Mouse (Mus musculus) embryonic facial prominence, embryonic 10.5 days (tissue): Measurements from ENCODE around the gene Slc2a3. TPM values are rescaled to one million over a fixed set of nuclear protein-coding genes. Genes with fewer than 3 reads are reported as not detected.
"Not testable (repeated sequence)": the region's sequence is repeated elsewhere in the genome, so short reads cannot be mapped to it uniquely, and the experiment has no call there.

Experiments used
- DNase-seq: peaks from one replicate; pipeline ENCODE4 v3.0.0-alpha.2; 2017; ENCODE audit warnings: low spot score
- H3K27ac ChIP-seq: fragments of 300-500 bp; sonication (generic); replicated peaks from 2 replicates; pipeline ENCODE4 v1.5.1; 2016; ENCODE audit warnings: mild to moderate bottlenecking
- H3K27me3 ChIP-seq: fragments of 300-500 bp; sonication (generic); replicated peaks from 2 replicates; pipeline ENCODE4 v1.6.1; 2016; ENCODE audit warnings: low read depth, mild to moderate bottlenecking; ENCODE audit not compliant: poor library complexity, severe bottlenecking
- H3K36me3 ChIP-seq: fragments of 300-500 bp; sonication (generic); replicated peaks from 2 replicates; pipeline ENCODE4 v1.6.1; 2016; ENCODE audit warnings: mild to moderate bottlenecking, moderate library complexity
- H3K4me1 ChIP-seq: fragments of 300-500 bp; sonication (generic); 2 replicates; pipeline ENCODE4 v1.6.1; 2016
- H3K4me3 ChIP-seq: fragments of 300-500 bp; sonication (generic); 2 replicates; pipeline ENCODE4 v1.5.1; 2016; ENCODE audit warnings: mild to moderate bottlenecking, moderate library complexity
- H3K9me3 ChIP-seq: fragments of 300-500 bp; sonication (generic); 2 replicates; pipeline ENCODE4 v1.6.1; 2016; ENCODE audit warnings: mild to moderate bottlenecking
- WGBS: fragments of 180-500 bp; shearing (Covaris S2); methylation state at CpG from one replicate; pipeline ENCODE4 v1.1.7; 2016; 5-methylcytosine and 5-hydroxymethylcytosine counted together
- polyA plus RNA-seq: library from polyadenylated mRNA; unstranded; fragments of >200 nt; fragmentation: Nextera tagmentation; extraction: Ambion mirVana; gene quantifications from 2 replicates; pipeline ENCODE4 v1.2.1, GENCODE M21; 2016

Slc2a3 gene
- polyA plus RNA-seq, 1 experiment from 2014 or later: 55.4 TPM

DNA sequence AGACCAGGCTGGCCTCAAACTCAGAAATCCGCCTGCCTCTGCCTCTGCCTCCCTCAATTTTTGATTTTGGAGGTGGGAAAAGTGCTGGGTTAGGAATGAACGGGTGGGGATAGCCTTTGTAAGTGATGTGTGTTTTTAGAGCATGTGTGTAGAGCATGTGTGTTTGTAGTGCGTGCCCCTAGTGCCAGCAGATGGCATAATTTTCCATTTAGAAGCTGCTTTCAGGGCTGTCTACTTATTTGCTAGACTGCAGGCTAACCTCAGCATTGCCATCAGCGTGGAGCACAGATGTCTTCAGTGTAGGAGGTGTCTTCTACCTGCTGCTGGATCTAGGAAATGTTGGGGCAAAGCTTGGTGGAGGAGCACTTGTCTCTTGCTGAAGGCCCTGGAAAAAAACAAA lies 92.6 kb downstream of the Slc2a3 start:
- H3K4me1 ChIP-seq: peaks cover 3% of the 10 kb centered on the region; the same call in 1 of the 2 replicates
- no peak overlapping the region for H3K4me3 ChIP-seq
- WGBS: 78% methylated on average over 4 of the region's 4 CpGs
- H3K27me3 ChIP-seq: peaks cover 31% of the 10 kb centered on the region
- no peaks in the 10 kb centered on the region for H3K9me3 ChIP-seq
- H3K36me3 ChIP-seq: no peaks in the 10 kb centered on the region
- no peak overlapping the region for H3K27ac ChIP-seq
- DNase-seq: no peak

DNA sequence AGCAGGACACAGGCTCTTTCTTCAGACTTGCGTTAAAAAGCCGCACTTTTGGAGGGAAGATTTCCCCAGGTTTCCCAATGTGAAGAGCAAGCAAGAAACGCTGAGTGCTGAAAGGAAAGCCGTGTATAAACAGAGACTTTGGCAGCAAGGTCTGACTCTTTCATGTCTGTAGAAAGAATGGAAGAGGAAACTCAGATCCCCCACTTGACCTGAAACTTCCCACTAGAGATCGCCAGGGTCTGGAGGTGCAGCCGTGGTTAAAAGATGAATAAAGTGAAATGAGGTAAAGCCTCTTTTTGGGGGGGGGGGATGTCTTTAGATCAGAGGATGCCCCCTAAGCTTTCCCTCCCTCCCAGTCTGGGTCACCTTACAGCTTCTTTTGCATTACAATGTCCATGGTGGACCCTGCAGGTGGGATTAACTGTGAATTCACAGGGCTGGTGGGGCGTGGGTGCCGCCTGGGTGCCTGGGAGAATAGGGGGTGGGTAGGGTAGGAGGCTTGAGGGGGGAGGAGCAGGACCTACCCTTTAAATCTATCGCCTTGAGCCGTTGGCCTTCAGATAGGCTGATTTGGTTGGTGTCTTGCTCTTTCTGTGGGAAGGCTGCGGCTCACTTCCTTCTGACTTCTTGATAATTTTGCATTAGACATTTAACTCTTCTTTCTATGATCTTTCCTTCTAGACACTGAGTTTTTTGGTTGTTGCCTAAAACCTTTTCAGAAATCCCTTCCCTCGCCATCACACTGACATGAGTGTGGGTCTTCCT lies 94.2 kb downstream of the Slc2a3 start, which contains the start of gene Nanog:
Gene Nanog, plus strand, starts transcription at position 454 of the 765 bp plus-strand sequence.
- H3K4me1 ChIP-seq: peaks cover 13% of the 10 kb centered on the region
- no peak within 1 kb of the TSS for H3K27ac ChIP-seq
- no peak within 1 kb of the TSS for H3K4me3 ChIP-seq
- 14% methylated on average over 12 of the region's 12 CpGs for WGBS
- no peaks in the 10 kb centered on the region for H3K36me3 ChIP-seq
- no peak for DNase-seq
- H3K27me3 ChIP-seq: peaks cover 35% of the 10 kb centered on the region
- no peaks in the 10 kb centered on the region for H3K9me3 ChIP-seq

DNA sequence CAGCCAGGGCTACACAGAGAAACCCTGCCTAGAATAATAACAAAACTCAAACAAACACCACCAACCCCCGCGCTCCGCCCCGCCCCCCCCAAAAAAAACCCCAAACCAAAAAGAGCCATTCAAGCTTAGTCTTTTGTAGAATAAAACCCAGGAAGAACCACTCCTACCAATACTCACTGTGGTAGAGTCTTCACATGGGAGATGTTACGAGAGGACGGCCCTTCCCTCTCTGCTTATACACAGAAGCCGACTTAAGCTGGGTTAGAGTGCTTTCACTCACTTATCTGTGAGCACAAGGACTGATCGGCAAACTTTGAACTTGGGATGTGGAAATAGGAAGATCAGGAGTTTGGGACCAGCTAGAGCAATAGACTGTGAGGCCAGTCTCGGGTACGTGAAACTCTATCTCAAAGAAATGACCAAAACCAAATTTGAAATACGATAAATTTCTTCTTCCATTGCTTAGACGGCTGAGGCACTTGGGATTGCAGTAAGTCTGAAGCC lies 95.1 kb downstream of the Slc2a3 start:
- no peak for DNase-seq
- 69% methylated on average over 12 of the region's 12 CpGs for WGBS
- Histone ChIP-seq H3K27ac (no peak overlapping the region), H3K9me3 (no peaks in the 10 kb centered on the region), H3K4me3 (no peak overlapping the region), H3K36me3 (no peaks in the 10 kb centered on the region), H3K4me1 (peaks cover 14% of the 10 kb centered on the region), H3K27me3 (peaks cover 35% of the 10 kb centered on the region)

DNA sequence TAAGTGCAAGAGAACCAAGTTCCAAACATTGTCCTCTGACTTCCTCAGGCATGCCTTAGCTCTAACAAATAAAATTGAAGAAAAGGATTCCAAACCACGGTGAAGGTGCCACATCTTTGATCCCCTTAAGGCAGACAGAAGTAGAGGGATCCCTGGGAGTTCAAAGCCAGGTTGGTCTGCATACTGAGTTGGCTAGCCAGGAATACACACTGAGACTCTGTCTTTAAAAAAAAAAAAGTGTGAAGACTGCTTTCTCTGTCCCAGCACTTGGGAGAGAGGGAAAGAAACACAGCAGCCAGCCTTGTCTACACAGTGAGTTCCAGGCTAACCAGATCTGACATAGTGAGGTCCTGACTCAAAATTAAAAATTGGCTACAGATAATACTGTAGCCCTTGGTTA lies 97.7 kb downstream of the Slc2a3 start:
- Histone ChIP-seq H3K9me3 (no peaks in the 10 kb centered on the region), H3K4me1 (peaks cover 14% of the 10 kb centered on the region), H3K36me3 (no peaks in the 10 kb centered on the region), H3K4me3 (no peak overlapping the region), H3K27me3 (peaks cover 35% of the 10 kb centered on the region), H3K27ac (no peak overlapping the region)
- no peak for DNase-seq
- WGBS: 13% methylated on average over 1 of the region's 1 CpGs

DNA sequence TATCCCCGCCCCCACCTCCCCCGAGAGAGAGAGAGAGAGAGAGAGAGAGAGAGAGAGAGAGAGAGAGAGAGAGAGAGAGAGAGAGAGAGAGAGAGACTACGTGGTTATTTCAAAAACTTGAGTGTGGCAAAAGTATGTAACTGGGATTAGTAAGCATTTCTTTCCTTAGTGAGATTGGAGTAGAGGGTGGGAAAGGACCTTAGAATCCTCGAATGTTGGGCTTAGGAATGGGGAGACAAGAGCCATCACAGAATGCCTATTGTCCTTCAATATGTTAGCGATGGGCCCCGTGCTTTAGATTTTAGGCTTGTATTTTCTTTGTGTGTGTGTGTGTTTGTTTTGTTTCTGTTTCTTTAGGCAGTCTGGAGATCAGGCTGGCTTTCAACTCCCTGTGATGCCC lies 98.2 kb downstream of the Slc2a3 start:
- Histone ChIP-seq H3K4me1 (peaks cover 14% of the 10 kb centered on the region), H3K27me3 (peaks cover 32% of the 10 kb centered on the region), H3K9me3 (no peaks in the 10 kb centered on the region), H3K4me3 (peak overlapping the region; percentile 43), H3K27ac (peak overlapping the region; percentile 74; the same call in 1 of the 2 replicates), H3K36me3 (no peaks in the 10 kb centered on the region)
- 12% methylated on average over 6 of the region's 6 CpGs for WGBS
- no peak for DNase-seq

DNA sequence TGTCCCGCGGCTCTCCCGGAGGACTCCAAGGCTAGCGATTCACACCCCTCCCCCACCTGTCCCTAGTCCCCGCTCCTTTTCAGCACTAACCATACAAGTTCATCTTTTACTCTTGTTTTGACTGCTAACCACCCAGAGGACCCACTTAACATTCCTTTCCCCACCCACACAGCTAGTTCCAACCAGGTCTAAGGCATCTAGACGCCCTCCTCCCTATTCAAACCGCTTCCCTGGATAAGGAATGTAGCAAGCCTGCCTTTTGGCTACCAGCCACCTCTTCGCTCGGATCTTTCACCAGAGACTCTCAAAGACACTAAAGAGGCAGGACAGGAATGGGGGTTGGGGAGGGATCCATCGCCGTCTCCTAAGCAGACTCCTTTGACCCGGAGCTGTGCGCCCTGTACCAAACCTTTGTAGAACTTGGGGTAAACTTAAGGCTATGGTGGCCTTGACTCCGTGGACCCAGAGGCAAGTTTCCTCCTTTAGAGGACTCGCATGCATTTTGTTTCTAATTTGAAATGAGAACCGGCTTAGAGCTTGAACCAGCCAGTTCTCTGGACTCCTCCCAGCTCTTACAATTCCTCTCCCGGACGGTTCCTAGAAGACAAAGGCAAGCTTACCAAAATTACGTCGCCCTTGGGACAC lies 98.8 kb downstream of the Slc2a3 start:
- WGBS: 3% methylated on average over 20 of the region's 20 CpGs
- H3K4me1 ChIP-seq: peaks cover 14% of the 10 kb centered on the region

DNA sequence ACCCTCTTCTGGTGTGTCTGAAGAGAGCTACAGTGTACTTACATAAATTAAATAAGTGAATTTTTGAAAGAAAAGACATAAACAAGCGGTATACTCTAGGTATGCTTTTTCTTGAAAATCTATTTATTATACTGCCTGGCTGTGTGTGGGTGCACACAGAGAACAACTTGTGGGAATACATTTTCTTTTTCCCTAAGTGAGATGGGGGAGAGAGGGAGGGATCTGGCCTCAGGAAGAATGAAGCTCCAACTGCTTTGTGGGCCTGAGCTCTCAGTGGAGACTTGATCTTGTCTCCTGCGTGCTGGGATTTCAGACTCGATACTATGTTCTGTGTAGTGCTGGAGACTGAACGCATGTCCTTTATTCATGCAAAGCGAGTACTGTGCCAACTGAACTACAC lies 99.6 kb downstream of the Slc2a3 start:
- WGBS: 77% methylated on average over 5 of the region's 5 CpGs
- peaks cover 11% of the 10 kb centered on the region for H3K4me1 ChIP-seq
- no peaks in the 10 kb centered on the region for H3K36me3 ChIP-seq
- DNase-seq: no peak
- no peak overlapping the region for H3K4me3 ChIP-seq
- H3K9me3 ChIP-seq: no peaks in the 10 kb centered on the region
- H3K27me3 ChIP-seq: peaks cover 18% of the 10 kb centered on the region
- no peak overlapping the region for H3K27ac ChIP-seq

More for the DNA sequence above, 98.8 kb downstream of the Slc2a3 start:
- Histone ChIP-seq H3K27me3 (peaks cover 26% of the 10 kb centered on the region), H3K9me3 (no peaks in the 10 kb centered on the region), H3K36me3 (no peaks in the 10 kb centered on the region), H3K27ac (peak overlapping the region; percentile 74), H3K4me3 (peak overlapping the region; percentile 43)
- DNase-seq: peak; percentile 55

DNA sequence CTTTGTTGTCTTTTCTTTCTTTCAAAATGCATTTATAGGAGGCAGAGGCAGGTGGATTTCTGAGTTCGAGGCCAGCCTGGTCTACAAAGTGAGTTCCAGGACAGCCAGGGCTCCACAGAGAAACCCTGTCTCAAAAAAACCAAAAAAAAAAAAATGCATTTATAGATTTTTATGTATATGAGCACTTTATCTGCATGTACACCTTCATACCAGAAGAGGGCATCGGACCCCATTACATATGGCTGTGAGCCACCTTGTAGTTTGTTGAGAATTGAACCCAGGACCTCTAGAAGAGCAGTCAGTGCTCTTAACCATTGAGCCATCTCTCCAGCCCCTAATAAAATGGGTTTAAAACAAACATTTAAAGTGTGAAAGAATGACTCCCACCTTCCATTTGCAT lies 101.8 kb downstream of the Slc2a3 start:
- H3K9me3 ChIP-seq, H3K27me3 ChIP-seq, H3K4me3 ChIP-seq, H3K27ac ChIP-seq, H3K36me3 ChIP-seq, DNase-seq: not testable (repeated sequence)
- 86% methylated on average over 2 of the region's 2 CpGs for WGBS
- H3K4me1 ChIP-seq: peaks cover 11% of the 10 kb centered on the region

DNA sequence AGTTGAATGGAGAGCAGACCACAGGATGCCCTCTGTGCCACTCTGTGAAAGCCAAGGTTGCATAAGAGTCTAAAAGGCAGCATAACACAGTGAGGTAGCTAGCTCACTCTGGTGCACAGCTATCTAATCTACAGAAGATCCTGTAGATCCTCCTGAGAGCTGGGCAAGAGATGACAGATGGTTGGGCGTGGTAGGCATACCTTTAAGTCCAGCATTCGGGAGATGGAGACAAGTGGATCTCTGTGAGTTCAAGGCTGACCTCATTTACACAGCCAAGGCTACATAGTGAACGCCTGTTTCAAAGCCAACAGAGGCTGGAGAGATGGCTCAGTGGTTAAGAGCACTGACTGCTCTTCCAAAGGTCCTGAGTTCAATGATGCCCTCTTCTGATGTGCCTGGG lies 106.0 kb downstream of the Slc2a3 start:
- H3K36me3 ChIP-seq: no peaks in the 10 kb centered on the region
- no peak overlapping the region for H3K4me3 ChIP-seq
- whole genome bisulfite sequencing: 89% methylated on average over 3 of the region's 3 CpGs
- no peaks in the 10 kb centered on the region for H3K9me3 ChIP-seq
- H3K27me3 ChIP-seq: no peaks in the 10 kb centered on the region
- no peaks in the 10 kb centered on the region for H3K4me1 ChIP-seq
- no peak overlapping the region for H3K27ac ChIP-seq
- DNase-seq: no peak

DNA sequence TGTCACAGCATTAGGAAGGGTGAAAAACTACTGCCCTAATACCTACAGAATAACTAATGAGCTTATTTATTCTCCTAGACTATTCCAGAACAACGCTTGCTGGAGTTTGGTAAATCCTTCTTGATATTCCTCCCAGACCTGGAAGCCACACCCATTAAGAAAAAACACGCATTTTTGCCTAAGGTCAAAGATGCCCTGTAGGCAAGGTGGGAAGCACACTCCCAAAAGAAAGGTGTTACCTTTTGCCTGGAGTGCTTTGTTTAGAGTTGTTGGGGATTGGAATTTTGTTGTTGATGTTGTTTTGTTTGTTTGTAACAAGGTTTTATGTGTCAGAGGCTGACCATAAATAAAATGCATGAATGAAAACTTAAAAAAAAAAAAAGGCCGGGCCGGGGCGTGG lies 111.4 kb downstream of the Slc2a3 start:
- H3K9me3 ChIP-seq: no peaks in the 10 kb centered on the region
- H3K36me3 ChIP-seq: no peaks in the 10 kb centered on the region
- H3K4me1 ChIP-seq: no peaks in the 10 kb centered on the region
- H3K27ac ChIP-seq: no peak overlapping the region
- H3K27me3 ChIP-seq: no peaks in the 10 kb centered on the region
- H3K4me3 ChIP-seq: no peak overlapping the region
- no peak for DNase-seq
- WGBS: 81% methylated on average over 5 of the region's 5 CpGs

DNA sequence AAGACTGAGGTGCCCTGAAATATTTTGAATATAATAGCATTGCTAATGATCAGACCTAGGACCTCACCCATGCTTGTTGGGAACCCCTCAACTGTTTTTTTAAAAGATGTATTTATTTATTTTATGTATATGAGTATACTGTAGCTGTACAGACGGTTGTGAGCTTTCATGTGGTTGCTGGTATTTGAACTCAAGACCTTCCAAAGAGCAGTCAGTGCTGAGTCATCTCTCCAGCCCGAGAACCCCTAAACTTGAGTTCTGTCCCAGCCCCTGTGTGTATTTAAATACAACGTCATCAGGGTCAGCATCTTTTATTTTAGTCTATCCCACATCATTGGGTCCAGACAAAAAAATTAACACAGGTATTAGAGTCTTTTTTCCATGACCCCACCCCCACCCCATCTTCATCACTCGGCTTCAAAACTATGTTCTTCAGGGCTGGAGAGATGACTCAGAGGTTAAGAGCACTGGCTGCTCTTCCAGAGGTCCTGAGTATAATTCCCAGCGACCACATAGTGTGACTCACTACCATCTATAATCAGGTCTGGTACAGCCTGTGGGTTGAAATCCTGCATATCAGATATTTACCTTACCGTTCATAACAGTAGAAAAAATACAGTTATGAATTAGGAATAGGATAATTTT lies 111.9 kb downstream of the Slc2a3 start:
- Histone ChIP-seq H3K36me3 (no peaks in the 10 kb centered on the region), H3K4me3 (no peak overlapping the region), H3K27ac (no peak overlapping the region), H3K9me3 (no peaks in the 10 kb centered on the region), H3K27me3 (no peaks in the 10 kb centered on the region), H3K4me1 (no peaks in the 10 kb centered on the region)
- WGBS: 85% methylated on average over 6 of the region's 6 CpGs
- no peak for DNase-seq

DNA sequence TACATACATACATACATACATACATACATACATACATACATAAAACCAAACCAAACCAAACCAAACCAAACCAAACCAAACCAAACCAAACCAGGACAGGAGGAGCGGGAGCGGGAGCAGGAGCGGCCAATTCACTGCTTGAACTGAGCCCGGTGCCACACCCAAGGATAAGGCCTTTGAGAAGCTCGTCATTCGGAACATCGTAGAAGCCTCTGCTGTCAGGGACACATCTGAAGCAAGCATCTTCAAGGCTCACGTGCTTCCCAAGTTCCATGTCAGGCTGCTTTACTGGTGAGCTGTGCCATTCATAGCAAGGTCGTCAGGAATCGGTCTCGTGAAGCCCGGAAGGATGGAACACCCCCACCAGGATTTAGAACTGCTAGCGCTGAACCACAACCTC lies 114.7 kb downstream of the Slc2a3 start:
- 93% methylated on average over 13 of the region's 13 CpGs for WGBS

More for the DNA sequence above, 114.7 kb downstream of the Slc2a3 start:
- Histone ChIP-seq H3K27me3 (no peaks in the 10 kb centered on the region), H3K4me1 (no peaks in the 10 kb centered on the region), H3K27ac (no peak overlapping the region), H3K36me3 (no peaks in the 10 kb centered on the region), H3K9me3 (no peaks in the 10 kb centered on the region), H3K4me3 (no peak overlapping the region)
- no peak for DNase-seq
